Mouse (Mus musculus): ENCODE data around the gene Sez6l2. TPM values are rescaled to one million over a fixed set of nuclear protein-coding genes. Genes with fewer than 3 reads are reported as not detected.

Gene Sez6l2
- 2.6 TPM for polyA plus RNA-seq (2015; fragmentation: Illumina TruSeq; extraction: RNeasy Lipid Tissue Mini Kit (QIAGEN cat#74804); ENCODE audit: insufficient read depth, low replicate concordance)

DNA sequence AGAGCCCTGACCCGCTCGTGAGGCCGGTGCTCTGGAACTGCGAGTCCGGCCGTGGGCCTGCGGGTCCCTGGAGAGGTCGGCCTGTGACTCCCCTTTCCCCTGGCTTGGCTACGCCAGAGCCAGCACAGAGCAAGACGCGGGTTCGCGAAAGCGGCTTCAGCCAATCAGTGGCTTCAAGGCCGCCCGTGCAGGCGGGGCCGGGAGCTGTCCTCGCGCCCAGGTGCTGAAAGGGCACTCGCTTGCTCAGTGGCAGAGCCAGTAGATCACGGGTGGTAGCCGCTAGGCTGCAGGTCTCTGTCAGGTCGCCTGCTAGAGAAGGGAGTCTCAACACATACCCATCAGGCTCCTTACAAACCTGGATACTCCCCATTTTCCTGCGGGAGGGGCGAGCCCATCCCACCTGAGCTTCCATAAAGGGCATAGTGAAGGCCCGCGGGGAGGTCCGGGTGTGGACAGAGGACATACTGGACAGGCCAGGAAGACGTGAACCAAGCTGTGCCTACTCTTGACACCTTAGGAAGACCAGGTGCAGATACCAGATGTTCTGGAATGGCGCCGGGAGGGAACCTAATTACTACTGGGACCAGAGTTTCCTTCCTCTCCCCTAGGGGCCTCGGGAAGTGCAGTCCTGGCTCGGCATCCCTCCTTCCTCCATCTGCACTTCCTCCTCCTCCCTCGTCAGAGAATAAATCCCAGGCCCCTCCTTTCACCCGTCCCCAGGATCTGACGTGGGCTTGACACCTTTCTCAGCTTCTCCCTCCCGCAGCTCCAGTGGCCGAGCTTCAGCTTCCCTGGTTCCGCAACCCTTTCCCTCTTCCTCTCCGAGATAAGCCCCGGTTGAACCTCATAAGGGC lies at the start of gene Sez6l2:
Gene Sez6l2, plus strand, starts transcription at position 771 of the 854 bp plus-strand sequence.

GRCm38 (mm10) chr7:126922624-126923060 lies 27.7 kb upstream of the Sez6l2 start, which contains the start of gene Tmem219:
Tmem219 (minus strand) TSS chr7:126922917.

DNA sequence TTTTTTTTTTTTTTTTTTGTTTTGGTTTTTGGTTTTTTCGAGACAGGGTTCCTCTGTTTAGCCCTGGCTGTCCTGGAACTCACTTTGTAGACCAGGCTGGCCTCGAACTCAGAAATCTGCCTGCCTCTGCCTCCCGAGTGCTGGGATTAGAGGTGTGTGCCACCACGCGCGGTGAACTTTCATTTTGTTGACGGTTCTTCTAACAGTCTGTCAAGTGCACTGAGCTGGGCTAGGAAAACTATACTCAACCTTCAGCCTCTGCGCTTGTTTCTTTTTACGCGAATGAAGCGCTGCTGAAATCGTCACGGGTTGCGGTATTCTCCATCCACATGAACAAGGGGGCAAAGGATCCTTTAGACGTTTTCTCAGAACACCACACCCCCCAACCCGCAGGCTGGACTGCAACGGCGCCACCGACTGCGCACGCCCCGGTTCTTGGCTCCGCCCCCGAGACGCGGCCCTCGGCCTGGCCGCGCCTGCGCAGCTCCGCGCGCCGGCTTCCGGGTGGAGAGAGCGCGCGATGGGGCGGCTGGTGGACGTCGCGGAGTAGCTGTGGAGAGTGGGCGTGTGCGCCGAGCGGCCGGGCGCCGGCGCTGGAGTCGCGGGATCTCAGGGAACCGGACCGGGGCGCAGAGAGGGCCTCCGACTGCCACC lies 21.9 kb upstream of the Sez6l2 start, which contains the start of gene Kctd13:
Gene Kctd13, plus strand, starts transcription at position 496 of the 654 bp plus-strand sequence.

DNA sequence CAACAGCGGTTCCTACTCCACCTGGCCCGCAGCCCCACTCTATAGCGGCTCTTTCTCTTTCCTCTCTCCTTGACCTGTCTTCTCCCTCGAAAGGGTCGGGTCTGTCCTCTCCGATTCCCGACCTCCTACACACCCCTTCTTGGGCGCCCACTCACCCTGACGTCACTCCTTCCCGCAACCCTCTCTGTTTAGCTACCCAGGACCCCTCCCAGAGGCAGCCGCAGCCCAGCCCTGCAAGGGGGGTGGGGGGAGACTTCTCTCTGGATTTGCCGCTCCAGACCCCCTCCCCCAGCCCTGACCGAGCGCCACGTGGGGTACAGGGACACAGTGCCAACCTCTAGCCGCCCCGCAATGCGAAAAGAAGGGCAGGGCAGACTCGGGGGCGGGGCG lies 965 bp upstream of the Sez6l2 start, which contains the start of gene Asphd1:
Gene Asphd1, minus strand, starts transcription at position 180 of the 390 bp plus-strand sequence.

DNA sequence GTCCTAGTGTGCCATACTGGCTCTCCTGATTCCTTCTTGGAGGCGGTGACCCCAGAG lies 25.4 kb downstream of the Sez6l2 start, which contains the start of gene Cdipt:
Gene Cdipt, plus strand, starts transcription at position 22 of the 57 bp plus-strand sequence.

GRCm38 (mm10) chr7:126975950-126976866 lies 25.8 kb downstream of the Sez6l2 start, which contains the start of gene Cdiptos:
Cdiptos (minus strand) TSS chr7:126976098.

DNA sequence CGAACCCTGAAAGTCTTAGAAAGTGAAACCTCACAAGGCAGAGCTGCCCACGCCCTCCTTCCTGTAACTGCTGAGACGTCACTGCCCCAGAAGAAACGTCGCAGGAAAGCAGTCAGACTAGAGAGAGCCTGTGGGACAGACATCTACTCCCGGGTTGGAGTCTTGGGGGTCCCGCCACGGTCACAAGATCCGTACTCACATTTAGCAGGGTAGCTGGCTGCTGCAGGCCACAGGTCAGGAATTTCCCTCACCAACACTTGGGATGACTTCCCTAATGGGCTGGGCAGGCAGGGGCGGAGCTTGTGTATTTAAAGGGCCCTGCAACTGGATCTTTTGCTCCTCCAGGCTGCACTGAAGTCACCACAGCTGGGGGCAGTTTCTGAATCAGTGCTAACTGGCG lies 64.0 kb downstream of the Sez6l2 start, which contains the start of gene Mvp:
Gene Mvp, minus strand, starts transcription at position 302 of the 400 bp plus-strand sequence.

DNA sequence TGATC lies 65.9 kb downstream of the Sez6l2 start, which contains the start of gene Pagr1b:
Gene Pagr1b, minus strand, starts transcription at position 4 of the 5 bp plus-strand sequence.

GRCm38 (mm10) chr7:127016971-127017949 lies 66.9 kb downstream of the Sez6l2 start, which contains the start of gene Pagr1a:
Pagr1a (minus strand) TSS chr7:127017352.

Other genes starting within 250 kb of the Sez6l2 start
- 1,014 TPM for gene Coro1a, start 242.8 kb upstream of the Sez6l2 start, polyA plus RNA-seq (2015; fragmentation: Illumina TruSeq; extraction: RNeasy Lipid Tissue Mini Kit (QIAGEN cat#74804); ENCODE audit: insufficient read depth, low replicate concordance)
- 58.8 TPM for gene Mapk3, start 191.0 kb upstream of the Sez6l2 start, polyA plus RNA-seq (2015; fragmentation: Illumina TruSeq; extraction: RNeasy Lipid Tissue Mini Kit (QIAGEN cat#74804); ENCODE audit: insufficient read depth, low replicate concordance)
- gene Gdpd3, start 184.2 kb upstream of the Sez6l2 start, polyA plus RNA-seq (2015; fragmentation: Illumina TruSeq; extraction: RNeasy Lipid Tissue Mini Kit (QIAGEN cat#74804); ENCODE audit: insufficient read depth, low replicate concordance): 8.9 TPM
- 121 TPM for gene Ypel3, start 173.6 kb upstream of the Sez6l2 start, polyA plus RNA-seq (2015; fragmentation: Illumina TruSeq; extraction: RNeasy Lipid Tissue Mini Kit (QIAGEN cat#74804); ENCODE audit: insufficient read depth, low replicate concordance)
- gene Tbx6, start 169.1 kb upstream of the Sez6l2 start, polyA plus RNA-seq (2015; fragmentation: Illumina TruSeq; extraction: RNeasy Lipid Tissue Mini Kit (QIAGEN cat#74804); ENCODE audit: insufficient read depth, low replicate concordance): 2.8 TPM
- 170 TPM for gene Ppp4c, start 158.1 kb upstream of the Sez6l2 start, polyA plus RNA-seq (2015; fragmentation: Illumina TruSeq; extraction: RNeasy Lipid Tissue Mini Kit (QIAGEN cat#74804); ENCODE audit: insufficient read depth, low replicate concordance)
- gene Fam57b, start 152.9 kb upstream of the Sez6l2 start, polyA plus RNA-seq (2015; fragmentation: Illumina TruSeq; extraction: RNeasy Lipid Tissue Mini Kit (QIAGEN cat#74804); ENCODE audit: insufficient read depth, low replicate concordance): not detected
- not detected for gene 4930451I11Rik, start 118.9 kb upstream of the Sez6l2 start, polyA plus RNA-seq (2015; fragmentation: Illumina TruSeq; extraction: RNeasy Lipid Tissue Mini Kit (QIAGEN cat#74804); ENCODE audit: insufficient read depth, low replicate concordance)
- gene Doc2a, start 103.1 kb upstream of the Sez6l2 start, polyA plus RNA-seq (2015; fragmentation: Illumina TruSeq; extraction: RNeasy Lipid Tissue Mini Kit (QIAGEN cat#74804); ENCODE audit: insufficient read depth, low replicate concordance): not detected
- gene Hirip3, start 88.6 kb upstream of the Sez6l2 start, polyA plus RNA-seq (2015; fragmentation: Illumina TruSeq; extraction: RNeasy Lipid Tissue Mini Kit (QIAGEN cat#74804); ENCODE audit: insufficient read depth, low replicate concordance): 41.1 TPM
- 30.1 TPM for gene Ino80e, start 88.2 kb upstream of the Sez6l2 start, polyA plus RNA-seq (2015; fragmentation: Illumina TruSeq; extraction: RNeasy Lipid Tissue Mini Kit (QIAGEN cat#74804); ENCODE audit: insufficient read depth, low replicate concordance)
- gene Taok2, start 65.9 kb upstream of the Sez6l2 start, polyA plus RNA-seq (2015; fragmentation: Illumina TruSeq; extraction: RNeasy Lipid Tissue Mini Kit (QIAGEN cat#74804); ENCODE audit: insufficient read depth, low replicate concordance): 37.0 TPM
- 47.9 TPM for gene Tmem219, start 27.6 kb upstream of the Sez6l2 start, polyA plus RNA-seq (2015; fragmentation: Illumina TruSeq; extraction: RNeasy Lipid Tissue Mini Kit (QIAGEN cat#74804); ENCODE audit: insufficient read depth, low replicate concordance)
- gene Kctd13, start 21.7 kb upstream of the Sez6l2 start, polyA plus RNA-seq (2015; fragmentation: Illumina TruSeq; extraction: RNeasy Lipid Tissue Mini Kit (QIAGEN cat#74804); ENCODE audit: insufficient read depth, low replicate concordance): 13.7 TPM
- gene Asphd1, start 981 bp upstream of the Sez6l2 start, polyA plus RNA-seq (2015; fragmentation: Illumina TruSeq; extraction: RNeasy Lipid Tissue Mini Kit (QIAGEN cat#74804); ENCODE audit: insufficient read depth, low replicate concordance): not detected
- gene Cdipt, start 25.4 kb downstream of the Sez6l2 start, polyA plus RNA-seq (2015; fragmentation: Illumina TruSeq; extraction: RNeasy Lipid Tissue Mini Kit (QIAGEN cat#74804); ENCODE audit: insufficient read depth, low replicate concordance): 56.1 TPM
- gene Cdiptos, start 25.5 kb downstream of the Sez6l2 start, polyA plus RNA-seq (2015; fragmentation: Illumina TruSeq; extraction: RNeasy Lipid Tissue Mini Kit (QIAGEN cat#74804); ENCODE audit: insufficient read depth, low replicate concordance): 2.5 TPM
- gene Mvp, start 64.1 kb downstream of the Sez6l2 start, polyA plus RNA-seq (2015; fragmentation: Illumina TruSeq; extraction: RNeasy Lipid Tissue Mini Kit (QIAGEN cat#74804); ENCODE audit: insufficient read depth, low replicate concordance): 13.5 TPM
- gene Pagr1b, start 65.9 kb downstream of the Sez6l2 start, polyA plus RNA-seq (2015; fragmentation: Illumina TruSeq; extraction: RNeasy Lipid Tissue Mini Kit (QIAGEN cat#74804); ENCODE audit: insufficient read depth, low replicate concordance): not detected
- 13.5 TPM for gene Pagr1a, start 66.8 kb downstream of the Sez6l2 start, polyA plus RNA-seq (2015; fragmentation: Illumina TruSeq; extraction: RNeasy Lipid Tissue Mini Kit (QIAGEN cat#74804); ENCODE audit: insufficient read depth, low replicate concordance)
- 20.9 TPM for gene Gm42742, start 70.5 kb downstream of the Sez6l2 start, polyA plus RNA-seq (2015; fragmentation: Illumina TruSeq; extraction: RNeasy Lipid Tissue Mini Kit (QIAGEN cat#74804); ENCODE audit: insufficient read depth, low replicate concordance)
- 3.2 TPM for gene Prrt2, start 70.6 kb downstream of the Sez6l2 start, polyA plus RNA-seq (2015; fragmentation: Illumina TruSeq; extraction: RNeasy Lipid Tissue Mini Kit (QIAGEN cat#74804); ENCODE audit: insufficient read depth, low replicate concordance)
- 111 TPM for gene Maz, start 76.5 kb downstream of the Sez6l2 start, polyA plus RNA-seq (2015; fragmentation: Illumina TruSeq; extraction: RNeasy Lipid Tissue Mini Kit (QIAGEN cat#74804); ENCODE audit: insufficient read depth, low replicate concordance)
- 10.6 TPM for gene Kif22, start 91.9 kb downstream of the Sez6l2 start, polyA plus RNA-seq (2015; fragmentation: Illumina TruSeq; extraction: RNeasy Lipid Tissue Mini Kit (QIAGEN cat#74804); ENCODE audit: insufficient read depth, low replicate concordance)
- gene Zg16, start 136.8 kb downstream of the Sez6l2 start, polyA plus RNA-seq (2015; fragmentation: Illumina TruSeq; extraction: RNeasy Lipid Tissue Mini Kit (QIAGEN cat#74804); ENCODE audit: insufficient read depth, low replicate concordance): 6.7 TPM
- 81.1 TPM for gene AI467606, start 140.8 kb downstream of the Sez6l2 start, polyA plus RNA-seq (2015; fragmentation: Illumina TruSeq; extraction: RNeasy Lipid Tissue Mini Kit (QIAGEN cat#74804); ENCODE audit: insufficient read depth, low replicate concordance)
- gene Qprt, start 171.7 kb downstream of the Sez6l2 start, polyA plus RNA-seq (2015; fragmentation: Illumina TruSeq; extraction: RNeasy Lipid Tissue Mini Kit (QIAGEN cat#74804); ENCODE audit: insufficient read depth, low replicate concordance): 4.2 TPM
- 77.1 TPM for gene Spn, start 187.3 kb downstream of the Sez6l2 start, polyA plus RNA-seq (2015; fragmentation: Illumina TruSeq; extraction: RNeasy Lipid Tissue Mini Kit (QIAGEN cat#74804); ENCODE audit: insufficient read depth, low replicate concordance)
- gene Cd2bp2, start 245.5 kb downstream of the Sez6l2 start, polyA plus RNA-seq (2015; fragmentation: Illumina TruSeq; extraction: RNeasy Lipid Tissue Mini Kit (QIAGEN cat#74804); ENCODE audit: insufficient read depth, low replicate concordance): 83.7 TPM

Data from spleen, adult 10 weeks (tissue).